Mouse (Mus musculus): ENCODE results near the gene Msh5. TPM values are rescaled to one million over a fixed set of nuclear protein-coding genes. Genes with fewer than 3 reads are reported as not detected.

Msh5 gene
- polyA plus RNA-seq (2017; shearing (Covaris generic)), result 2.2 TPM

GRCm38 (mm10) chr17:35046681-35047455, at the start of gene Msh5:
Gene Msh5, minus strand, starts transcription at chr17:35046745.

DNA sequence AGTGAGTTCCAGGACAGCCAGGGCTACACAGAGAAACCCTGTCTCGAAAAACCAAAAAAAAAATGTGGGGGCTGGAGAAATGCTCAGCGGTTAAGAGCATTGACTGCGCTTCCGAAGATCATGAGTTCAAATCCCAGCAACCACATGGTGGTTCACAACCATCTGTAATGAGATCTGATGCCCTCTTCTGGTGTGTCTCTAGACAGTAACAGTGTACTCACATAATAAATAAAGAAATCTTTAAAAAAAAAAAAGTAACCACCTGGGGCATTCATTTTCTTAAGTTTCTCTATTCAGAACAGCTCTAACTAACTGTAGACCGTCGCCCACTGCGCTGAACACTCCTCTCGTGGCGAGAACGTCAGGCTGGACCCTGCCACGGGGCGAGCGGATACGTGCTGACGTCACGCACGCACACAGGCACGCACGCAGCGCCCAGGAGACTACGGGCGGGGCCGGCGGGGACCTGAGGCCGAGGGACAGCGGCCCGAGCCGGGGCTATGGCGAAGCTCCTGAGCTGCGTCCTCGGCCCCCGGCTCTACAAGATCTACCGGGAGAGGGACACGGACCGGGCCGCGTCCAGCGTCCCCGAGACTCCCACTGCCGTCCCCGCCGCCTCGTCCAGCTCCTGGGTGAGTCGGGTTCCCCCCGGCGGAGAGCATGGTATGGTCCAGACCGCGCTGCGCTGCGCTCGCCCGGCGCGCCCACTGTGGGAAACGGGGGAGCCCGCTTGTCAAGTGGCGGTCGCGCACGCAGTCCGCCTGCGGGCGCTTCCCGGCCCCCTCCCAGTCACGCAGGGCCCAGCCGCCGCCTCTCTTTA, 42.5 kb upstream of the Msh5 start, which contains the start of gene Abhd16a:
Gene Abhd16a, plus strand, starts transcription at position 439 of the 820 bp plus-strand sequence.

DNA sequence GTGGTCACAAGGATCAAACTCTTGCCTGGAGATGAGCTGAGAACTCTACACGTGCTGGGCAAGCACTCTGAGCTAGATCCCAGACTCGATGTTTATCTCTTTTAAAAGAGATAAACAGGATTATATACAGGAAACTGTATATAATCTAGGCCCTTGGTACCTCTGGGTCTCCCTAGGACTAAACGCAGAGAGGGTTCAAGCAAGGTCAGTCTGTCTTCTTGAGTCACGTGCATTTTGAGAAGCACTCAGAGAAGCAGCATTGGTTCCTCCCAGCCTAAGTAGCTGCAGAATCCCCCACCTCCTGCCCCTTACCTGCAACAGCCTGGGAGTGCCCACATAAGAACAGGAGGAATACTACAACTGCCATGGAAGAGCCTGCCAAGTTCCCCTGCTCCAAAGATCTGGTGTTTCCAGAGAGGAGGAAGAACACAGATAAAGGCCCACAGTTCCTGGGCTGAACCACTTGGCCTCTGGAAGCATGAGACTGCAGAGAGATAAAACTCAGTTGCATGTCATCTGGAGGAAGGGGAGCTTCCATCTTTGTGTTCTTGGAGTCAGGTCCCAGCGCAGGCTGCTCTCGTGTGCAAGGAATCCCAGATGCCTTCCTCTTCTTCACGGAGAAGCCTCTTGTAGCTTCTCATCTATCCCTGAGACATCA, 38.8 kb upstream of the Msh5 start, which contains the start of gene Ly6g6f:
Gene Ly6g6f, minus strand, starts transcription at position 403 of the 658 bp plus-strand sequence.

GRCm38 (mm10) chr17:35077786-35078233, 31.3 kb upstream of the Msh5 start, which contains the start of gene Ly6g6d:
Gene Ly6g6d, minus strand, starts transcription at chr17:35078065.

GRCm38 (mm10) chr17:35076507-35077176, 30.1 kb upstream of the Msh5 start, which contains the start of gene Ly6g6e:
Gene Ly6g6e, plus strand, starts transcription at chr17:35076902.

DNA sequence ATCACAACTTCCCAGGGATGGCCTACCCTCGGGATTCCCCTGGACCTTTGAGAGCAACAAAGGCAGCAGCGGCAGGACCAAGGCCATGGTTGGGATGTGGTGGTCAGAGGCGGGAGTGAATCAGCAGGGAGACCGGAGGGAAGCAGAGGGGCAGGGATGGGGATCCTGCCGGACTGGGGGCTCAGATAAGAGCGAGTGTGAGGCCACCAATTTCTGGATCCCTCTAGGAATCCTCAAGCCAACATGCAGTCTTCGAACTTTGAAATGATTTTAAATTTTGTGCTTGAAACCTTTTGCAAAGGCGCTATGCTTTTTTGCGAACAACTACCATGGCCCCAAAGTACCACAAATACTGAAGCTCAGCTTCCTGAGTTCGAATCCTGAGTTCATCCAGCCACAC, 19.5 kb upstream of the Msh5 start, which contains the start of gene Mpig6b:
Gene Mpig6b, minus strand, starts transcription at position 101 of the 400 bp plus-strand sequence.

DNA sequence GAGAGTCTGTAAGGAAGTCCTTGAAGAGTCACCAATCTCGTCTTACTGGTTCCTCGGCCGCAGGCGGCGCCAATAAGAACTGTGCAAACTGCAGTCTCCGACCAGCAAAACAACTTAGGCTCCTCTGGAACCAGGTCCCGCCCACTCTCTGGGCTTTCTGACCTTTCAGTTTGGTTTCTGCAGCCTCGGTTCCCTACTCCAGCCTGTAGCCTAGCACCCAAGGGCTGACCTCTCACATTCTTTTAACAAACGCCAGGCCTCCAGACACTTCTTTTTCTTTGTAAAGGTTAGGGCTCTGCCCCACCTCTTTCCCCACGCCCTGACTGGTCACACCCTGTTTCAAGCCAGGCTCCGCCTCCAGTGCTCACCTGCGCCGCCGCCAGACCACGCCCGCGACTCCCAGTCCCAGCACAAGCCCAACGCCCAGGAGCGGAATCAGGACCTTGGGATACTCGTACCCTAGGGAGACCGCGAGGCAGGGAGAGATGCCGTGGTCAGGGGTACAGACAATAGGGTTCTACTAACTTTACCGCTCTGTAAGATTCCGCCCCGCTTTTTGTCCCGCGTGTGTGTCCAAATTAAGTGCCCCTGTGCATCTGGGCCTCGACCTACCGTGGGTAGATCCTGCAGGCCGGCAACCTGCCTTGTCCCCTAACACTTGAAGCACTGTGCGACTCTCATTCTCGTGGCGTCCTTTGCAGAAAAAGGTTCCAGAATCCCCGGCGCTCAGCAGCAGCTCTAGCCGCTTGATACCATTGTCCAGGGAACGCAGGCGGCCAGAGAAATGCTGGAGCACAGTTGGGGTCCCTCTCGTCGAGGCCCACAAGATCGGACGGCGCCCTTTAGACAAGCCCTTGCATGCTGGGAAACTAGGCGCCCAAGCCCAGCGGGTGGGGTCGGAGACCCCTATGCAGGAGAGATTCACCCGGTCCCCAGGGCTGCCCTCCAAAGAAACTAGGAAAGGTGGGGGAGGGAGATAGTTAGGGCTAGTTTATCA, 18.7 kb upstream of the Msh5 start, which contains the start of gene Ly6g6c:
Gene Ly6g6c, plus strand, starts transcription at position 438 of the 997 bp plus-strand sequence.

DNA sequence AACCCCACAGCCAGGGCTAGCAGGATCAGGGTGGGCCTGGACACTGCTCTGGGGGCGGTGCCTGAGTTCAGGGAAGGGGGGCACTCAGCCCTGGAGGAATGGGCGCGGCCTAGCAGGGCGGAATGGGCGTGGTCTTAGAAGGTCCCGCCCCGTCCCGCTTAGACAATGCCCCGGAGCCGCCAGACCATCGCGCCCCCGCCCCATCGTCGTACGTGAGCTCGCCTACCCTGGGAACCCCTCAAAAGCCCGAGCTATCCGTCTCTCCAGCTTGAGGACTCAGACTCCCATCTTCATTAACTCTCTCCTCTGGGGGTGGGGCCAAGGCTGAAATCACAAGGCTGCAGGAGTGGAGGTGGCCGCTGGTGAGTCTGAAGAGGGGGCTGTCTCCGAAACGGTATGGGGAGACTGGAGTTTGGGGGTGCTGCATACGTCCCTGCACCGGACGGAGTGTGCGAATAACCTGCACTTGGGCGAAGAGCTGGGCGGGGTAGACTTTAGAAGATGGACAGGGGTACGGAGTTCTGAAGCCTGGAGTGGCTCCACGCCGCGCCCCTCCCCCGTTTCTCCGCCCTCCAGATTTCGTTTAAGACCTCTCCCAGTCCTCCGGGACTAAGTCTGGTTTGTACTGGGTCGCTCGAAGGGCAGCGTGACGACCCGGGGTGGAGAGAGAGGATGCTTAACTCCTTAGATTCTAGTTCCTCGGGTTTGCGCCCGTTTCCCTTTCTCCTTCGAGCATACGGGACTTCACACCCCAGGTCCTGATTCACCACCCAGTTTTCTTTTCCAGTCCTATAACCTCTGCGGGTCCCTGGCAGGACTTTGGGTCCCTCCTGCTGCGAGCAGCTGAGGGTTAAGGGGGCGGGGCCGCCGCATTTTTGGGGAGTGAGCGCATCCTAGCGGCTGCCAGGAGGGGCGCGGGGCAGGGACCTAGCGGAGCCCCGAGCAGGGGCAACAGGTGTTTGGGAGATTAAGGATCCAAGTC, 12.7 kb upstream of the Msh5 start, which contains the start of gene Ddah2:
Gene Ddah2, plus strand, starts transcription at position 125 of the 982 bp plus-strand sequence.

GRCm38 (mm10) chr17:35049561-35050016, 3.0 kb upstream of the Msh5 start, which contains the start of gene Clic1:
Gene Clic1, plus strand, starts transcription at chr17:35049966.

DNA sequence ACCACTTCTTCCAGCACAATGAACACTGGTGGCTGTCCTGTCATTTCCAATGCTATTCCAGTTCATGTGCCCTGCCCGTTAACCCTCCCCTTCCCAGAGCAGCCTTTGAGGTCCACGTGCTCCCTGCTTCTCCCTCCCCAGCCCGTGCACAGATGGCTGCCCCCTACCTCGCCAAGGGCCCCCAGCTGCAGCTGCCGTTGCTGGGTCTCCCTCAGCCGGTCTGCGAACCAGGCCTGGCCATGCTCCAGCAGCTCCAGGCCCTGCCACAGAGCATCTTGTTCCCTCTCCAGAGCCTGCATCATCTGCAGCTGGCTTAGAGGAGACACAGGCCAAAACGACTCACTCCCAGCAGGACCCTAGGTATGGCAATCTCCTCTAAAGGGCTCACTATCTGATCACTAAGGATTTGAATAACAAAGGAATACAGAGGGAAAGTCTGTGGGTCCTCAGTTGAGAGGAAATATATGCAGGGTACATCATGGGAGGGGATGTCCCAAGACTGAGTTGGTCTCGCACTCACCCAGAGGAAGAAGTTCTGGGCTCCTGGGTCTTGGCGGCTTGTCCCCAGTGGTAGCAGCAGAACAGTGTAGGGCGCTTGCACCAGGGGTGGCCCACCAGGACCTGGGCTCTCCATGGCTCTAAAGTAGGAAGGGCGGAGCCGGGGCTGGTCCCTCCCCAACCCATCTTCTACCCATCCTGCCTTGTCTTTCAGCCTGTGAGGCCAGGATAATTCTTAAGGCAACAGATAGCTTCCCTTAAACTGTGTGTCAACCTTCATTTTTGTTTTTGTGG, 19.1 kb downstream of the Msh5 start, which contains the start of gene Sapcd1:
Gene Sapcd1, minus strand, starts transcription at position 740 of the 792 bp plus-strand sequence.

DNA sequence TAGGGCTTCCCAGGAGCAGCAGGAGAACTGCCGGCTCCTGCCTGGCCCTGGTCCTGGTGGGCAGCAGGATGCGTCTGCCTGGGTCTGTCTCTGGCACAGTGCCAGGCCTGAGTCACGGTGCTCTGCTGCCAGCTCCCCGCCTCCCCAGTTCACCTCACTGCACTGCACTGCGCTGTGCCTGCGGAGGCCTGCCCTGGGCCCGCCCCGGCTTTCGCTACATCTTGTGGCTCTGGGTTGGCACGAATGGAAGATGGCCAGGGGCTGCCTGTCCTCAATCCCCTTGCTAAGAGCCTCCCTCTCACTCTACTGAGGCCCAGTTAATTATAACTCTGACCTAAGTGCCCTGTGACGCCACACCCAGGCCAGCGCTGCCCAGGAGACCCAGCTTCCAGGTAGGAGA, 30.2 kb downstream of the Msh5 start, which contains the start of gene Vwa7:
Gene Vwa7, plus strand, starts transcription at position 204 of the 400 bp plus-strand sequence.

DNA sequence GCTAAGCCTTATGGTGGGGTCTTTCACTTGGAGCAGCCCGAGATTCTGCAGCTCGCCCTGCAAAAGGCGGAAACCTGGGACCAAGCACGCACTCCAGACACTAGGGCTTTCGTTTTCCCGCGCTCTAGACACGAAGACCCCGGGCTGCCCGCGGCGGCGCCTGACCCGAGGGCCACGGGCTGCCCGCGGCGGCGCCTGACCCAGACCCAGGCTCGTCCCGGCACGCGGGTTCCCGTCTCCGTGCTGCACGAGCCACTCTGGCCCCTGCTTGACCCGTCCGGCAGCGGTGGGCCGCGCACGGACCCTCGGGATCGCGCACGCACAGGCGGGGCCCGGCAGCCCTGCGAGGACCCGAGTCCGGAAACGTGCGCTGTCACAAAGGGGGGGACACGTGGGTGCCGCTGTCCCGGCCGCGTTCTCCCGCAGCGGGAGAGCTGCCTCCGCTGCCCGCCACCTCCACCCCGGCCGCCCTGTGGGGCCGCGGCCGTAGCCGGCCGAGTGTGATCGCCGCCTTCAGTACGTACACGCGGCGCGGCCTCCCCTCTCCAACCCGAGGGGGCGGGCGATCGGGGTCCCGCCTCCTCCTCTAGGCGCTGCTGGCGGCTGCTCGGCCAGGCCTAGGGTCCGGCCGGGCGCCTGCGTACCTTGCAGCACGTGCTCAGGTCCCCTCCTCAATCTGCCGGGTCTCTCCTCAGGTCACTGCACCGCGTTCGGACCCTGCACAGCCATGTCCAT, 45.7 kb downstream of the Msh5 start, which contains the start of gene Vars:
Gene Vars, plus strand, starts transcription at position 271 of the 735 bp plus-strand sequence.

GRCm38 (mm10) chr17:34981690-34982180, 64.8 kb downstream of the Msh5 start, which contains the start of gene Lsm2:
Gene Lsm2, plus strand, starts transcription at chr17:34981862.

